Mouse (Mus musculus): ENCODE measurements at regions not wholly inside any gene's neighbourhood (a gene's known extent, or its start where the extent isn't known, plus 50 kb on each side); places are given as distances from the start of the nearest gene placed in this dataset.
A peak's percentile ranks its signal among the peaks of the same experiment; 100 is the strongest.

- Histone ChIP-seq H3K27ac (ENCODE audit: insufficient read depth, low read length) (no peak overlapping the region), H3K4me1 (ENCODE audit: control insufficient read depth, insufficient read depth, low read length) (peaks cover 14% of the 10 kb centered on the region)
- TF ChIP-seq POLR2A (IDR thresholded peaks at IDR 0.05; ENCODE audit: low read depth, low read length) = no peak
Observed at GRCm38 (mm10) chr3:147444005-147444763, 592.0 kb downstream of the Ttll7 start.

GRCm38 (mm10) chr3:147445066-147445844 is 593.1 kb downstream of the Ttll7 start:
- H3K4me1 ChIP-seq (ENCODE audit: control insufficient read depth, insufficient read depth, low read length) = peaks cover 14% of the 10 kb centered on the region
- no peak overlapping the region for H3K4me3 ChIP-seq (ENCODE audit: insufficient read depth, low read length)
- TF ChIP-seq CTCF (IDR thresholded peaks at IDR 0.05; ENCODE audit: borderline replicate concordance, insufficient read depth, low read length) = no peak
- TF ChIP-seq POLR2A (IDR thresholded peaks at IDR 0.05; ENCODE audit: low read depth, low read length) = no peak
- peak overlapping the region; percentile 80 for H3K27ac ChIP-seq (ENCODE audit: insufficient read depth, low read length)

More at GRCm38 (mm10) chr3:147444005-147444763, 592.0 kb downstream of the Ttll7 start:
- no peak overlapping the region for H3K4me3 ChIP-seq (ENCODE audit: insufficient read depth, low read length)

GRCm38 (mm10) chr3:147445884-147446283 is 593.7 kb downstream of the Ttll7 start:
- peak overlapping the region; percentile 99 for H3K27ac ChIP-seq (ENCODE audit: insufficient read depth, low read length)

GRCm38 (mm10) chr3:147452176-147452575 is 600.0 kb downstream of the Ttll7 start:
- Histone ChIP-seq H3K4me1 (ENCODE audit: control insufficient read depth, insufficient read depth, low read length) (no peaks in the 10 kb centered on the region), H3K27ac (ENCODE audit: insufficient read depth, low read length) (no peak overlapping the region), H3K4me3 (ENCODE audit: insufficient read depth, low read length) (no peak overlapping the region)
- TF ChIP-seq POLR2A (IDR thresholded peaks at IDR 0.05; ENCODE audit: low read depth, low read length) (no peak), CTCF (IDR thresholded peaks at IDR 0.05; ENCODE audit: borderline replicate concordance, insufficient read depth, low read length) (no peak)

More at GRCm38 (mm10) chr3:147445884-147446283, 593.7 kb downstream of the Ttll7 start:
- H3K4me3 ChIP-seq (ENCODE audit: insufficient read depth, low read length) = no peak overlapping the region
- peaks cover 14% of the 10 kb centered on the region for H3K4me1 ChIP-seq (ENCODE audit: control insufficient read depth, insufficient read depth, low read length)
- no peak for TF ChIP-seq CTCF (IDR thresholded peaks at IDR 0.05; ENCODE audit: borderline replicate concordance, insufficient read depth, low read length)
- TF ChIP-seq POLR2A (IDR thresholded peaks at IDR 0.05; ENCODE audit: low read depth, low read length) = no peak

GRCm38 (mm10) chr3:147455383-147455782 is 603.2 kb downstream of the Ttll7 start:
- Histone ChIP-seq H3K27ac (ENCODE audit: insufficient read depth, low read length) (no peak overlapping the region), H3K4me1 (ENCODE audit: control insufficient read depth, insufficient read depth, low read length) (0 out of 2 replicates have a peak, but pooled peaks cover 3% of the 10 kb centered on the region), H3K4me3 (ENCODE audit: insufficient read depth, low read length) (no peak overlapping the region)
- no peak for TF ChIP-seq POLR2A (IDR thresholded peaks at IDR 0.05; ENCODE audit: low read depth, low read length)
- no peak for TF ChIP-seq CTCF (IDR thresholded peaks at IDR 0.05; ENCODE audit: borderline replicate concordance, insufficient read depth, low read length)

- 0 out of 2 replicates have a peak, but pooled peaks cover 3% of the 10 kb centered on the region for H3K4me1 ChIP-seq (ENCODE audit: control insufficient read depth, insufficient read depth, low read length)
- no peak overlapping the region for H3K4me3 ChIP-seq (ENCODE audit: insufficient read depth, low read length)
- TF ChIP-seq CTCF (IDR thresholded peaks at IDR 0.05; ENCODE audit: borderline replicate concordance, insufficient read depth, low read length) (no peak), POLR2A (IDR thresholded peaks at IDR 0.05; ENCODE audit: low read depth, low read length) (no peak)
- H3K27ac ChIP-seq (ENCODE audit: insufficient read depth, low read length) = no peak overlapping the region
Observed at GRCm38 (mm10) chr3:147456294-147456693, 604.1 kb downstream of the Ttll7 start.

- Histone ChIP-seq H3K4me1 (ENCODE audit: control insufficient read depth, insufficient read depth, low read length) (0 out of 2 replicates have a peak, but pooled peaks cover 3% of the 10 kb centered on the region), H3K4me3 (ENCODE audit: insufficient read depth, low read length) (no peak overlapping the region), H3K27ac (ENCODE audit: insufficient read depth, low read length) (no peak overlapping the region)
- TF ChIP-seq POLR2A (IDR thresholded peaks at IDR 0.05; ENCODE audit: low read depth, low read length) = no peak
- TF ChIP-seq CTCF (IDR thresholded peaks at IDR 0.05; ENCODE audit: borderline replicate concordance, insufficient read depth, low read length) = no peak
Observed at GRCm38 (mm10) chr3:147458115-147458514, 605.9 kb downstream of the Ttll7 start.

GRCm38 (mm10) chr3:147479890-147480289 is 627.7 kb downstream of the Ttll7 start:
- H3K27ac ChIP-seq (ENCODE audit: insufficient read depth, low read length) = no peak overlapping the region
- H3K4me3 ChIP-seq (ENCODE audit: insufficient read depth, low read length) = no peak overlapping the region
- TF ChIP-seq CTCF (IDR thresholded peaks at IDR 0.05; ENCODE audit: borderline replicate concordance, insufficient read depth, low read length) = no peak
- TF ChIP-seq POLR2A (IDR thresholded peaks at IDR 0.05; ENCODE audit: low read depth, low read length) = no peak
- no peaks in the 10 kb centered on the region for H3K4me1 ChIP-seq (ENCODE audit: control insufficient read depth, insufficient read depth, low read length)
